Mouse (Mus musculus): ENCODE results near the gene 0610037L13Rik. TPM values are rescaled to one million over a fixed set of nuclear protein-coding genes. Genes with fewer than 3 reads are reported as not detected.

The 0610037L13Rik gene
- polyA plus RNA-seq (2015; fragmentation: Nextera tagmentation; extraction: Ambion mirVana), result 106 and 109 TPM in 2 replicates

DNA sequence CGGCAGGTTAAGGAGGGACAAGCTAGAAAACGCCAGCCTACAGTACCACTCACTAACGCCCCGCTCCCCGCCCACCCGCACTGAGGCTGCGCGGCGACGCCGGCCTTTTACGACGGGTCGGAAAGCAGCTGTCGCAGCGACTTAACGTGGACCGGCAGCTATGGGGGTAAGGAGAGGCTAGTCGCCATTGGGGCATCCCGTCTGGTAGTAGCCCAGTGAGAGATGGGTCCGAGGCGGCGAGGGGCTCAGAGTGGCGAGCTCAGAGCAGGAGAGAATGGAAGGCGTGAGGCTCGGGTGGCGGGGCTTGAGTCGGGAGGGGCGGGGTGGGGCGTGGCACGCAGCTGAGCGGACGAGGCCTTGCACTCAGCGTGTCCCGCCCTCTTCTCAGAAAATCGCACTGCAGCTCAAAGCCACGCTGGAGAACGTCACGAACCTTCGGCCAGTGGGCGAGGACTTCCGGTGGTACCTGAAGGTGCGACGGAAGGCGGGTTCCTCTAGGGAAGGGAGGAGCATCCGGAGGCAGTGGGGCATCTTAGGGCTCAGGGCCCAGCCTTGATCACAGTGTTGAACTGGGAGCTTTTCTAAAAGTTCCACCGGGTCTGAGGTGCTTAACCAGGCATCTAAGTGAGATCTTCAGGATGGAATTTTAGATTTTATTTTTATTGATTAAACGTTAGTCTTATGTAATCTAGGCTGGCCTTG, at the start of gene 0610037L13Rik:
Gene 0610037L13Rik, plus strand, starts transcription at position 83 of the 702 bp plus-strand sequence.
- H3K36me3 ChIP-seq, result peaks cover 24% of the 10 kb centered on the region
- ATAC-seq, result peak; percentile 96
- peak within 1 kb of the TSS; percentile 92 for H3K27ac ChIP-seq
- peaks cover 13% of the 10 kb centered on the region; the same call in 1 of the 2 replicates for H3K4me1 ChIP-seq (replicated peaks)
- H3K9me3 ChIP-seq, result no peaks in the 10 kb centered on the region
- peak within 1 kb of the TSS; percentile 63 for H3K9ac ChIP-seq
- H3K27me3 ChIP-seq (replicated peaks), result no peaks in the 10 kb centered on the region
- WGBS, result under 1% methylated on average over 48 of the region's 48 CpGs
- H3K4me3 ChIP-seq (replicated peaks), result peak within 1 kb of the TSS; percentile 68
- H3K4me2 ChIP-seq (replicated peaks), result peak within 1 kb of the TSS; percentile 86

DNA sequence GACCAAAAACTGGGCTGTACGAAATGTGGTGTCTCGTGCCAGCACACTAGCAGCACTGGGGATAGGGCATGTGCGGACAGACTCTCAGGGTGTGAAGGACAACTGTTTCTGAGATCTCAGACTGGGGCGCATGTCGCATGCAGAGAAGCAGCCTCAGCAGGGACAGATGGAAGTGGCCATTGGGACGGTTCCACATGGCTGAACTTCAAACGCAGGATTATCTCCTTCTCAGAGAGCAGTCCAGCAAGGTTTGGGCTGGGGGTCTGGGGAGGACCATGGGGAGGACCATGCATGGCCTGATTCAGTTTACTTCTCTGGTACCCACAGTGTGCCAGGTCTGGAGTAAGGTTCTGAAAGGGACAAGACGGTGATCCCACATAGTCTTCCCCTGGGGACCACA, 45.9 kb upstream of the 0610037L13Rik start:
- Histone ChIP-seq H3K27me3 (replicated peaks) (peaks cover 14% of the 10 kb centered on the region), H3K4me1 (replicated peaks) (no peaks in the 10 kb centered on the region), H3K9ac (no peak overlapping the region), H3K4me2 (replicated peaks) (no peak overlapping the region), H3K36me3 (no peaks in the 10 kb centered on the region), H3K4me3 (replicated peaks) (no peak overlapping the region), H3K9me3 (no peaks in the 10 kb centered on the region), H3K27ac (no peak overlapping the region)
- no peak for ATAC-seq
- WGBS, result 91% methylated on average over 8 of the region's 8 CpGs

DNA sequence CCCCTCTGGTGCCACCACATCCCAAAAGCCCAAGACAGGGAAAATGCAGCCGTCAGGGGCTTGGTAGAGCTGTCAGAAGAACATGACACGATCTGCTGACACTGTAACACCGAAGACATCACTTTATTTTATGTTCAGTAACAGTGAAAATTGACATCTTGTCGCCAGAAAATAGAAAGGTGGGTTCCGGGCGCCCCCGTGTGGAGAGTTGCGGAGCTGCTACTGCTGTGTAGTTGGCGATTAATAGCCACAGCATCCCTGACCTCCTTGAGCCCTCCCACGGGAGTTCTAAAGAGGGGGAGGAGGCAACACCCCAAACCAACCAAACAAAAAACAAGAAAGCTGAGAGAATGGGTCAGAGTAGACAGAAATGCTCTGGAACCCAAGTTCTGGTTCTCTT, 44.6 kb upstream of the 0610037L13Rik start:
- no peak overlapping the region for H3K4me2 ChIP-seq (replicated peaks)
- ATAC-seq, result no peak
- H3K27me3 ChIP-seq (replicated peaks), result peaks cover 14% of the 10 kb centered on the region
- 2% methylated on average over 10 of the region's 10 CpGs for WGBS
- no peak overlapping the region for H3K4me3 ChIP-seq (replicated peaks)
- no peaks in the 10 kb centered on the region for H3K4me1 ChIP-seq (replicated peaks)
- H3K36me3 ChIP-seq, result no peaks in the 10 kb centered on the region
- no peaks in the 10 kb centered on the region for H3K9me3 ChIP-seq
- no peak overlapping the region for H3K9ac ChIP-seq
- H3K27ac ChIP-seq, result no peak overlapping the region

DNA sequence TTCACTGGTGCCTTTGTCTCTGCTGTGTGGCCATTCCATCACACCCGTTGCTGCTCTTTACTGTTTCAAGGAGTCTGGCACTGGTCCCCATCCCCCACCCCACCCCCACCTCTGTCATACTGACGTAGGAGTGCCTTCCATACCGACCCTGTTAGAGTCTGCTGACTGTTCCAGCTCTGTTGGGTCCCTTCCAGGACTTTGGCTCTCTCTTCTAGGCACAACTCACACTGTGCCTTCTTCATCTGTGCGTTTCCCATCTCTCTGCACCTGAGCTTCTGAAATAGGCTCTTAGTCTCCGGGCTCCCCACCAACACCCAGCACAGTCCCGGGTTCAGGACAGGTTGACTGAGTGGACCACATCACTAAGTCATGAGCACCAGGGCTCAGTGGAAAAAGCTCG, 42.8 kb upstream of the 0610037L13Rik start:
- ATAC-seq, result no peak
- Histone ChIP-seq H3K4me3 (replicated peaks) (no peak overlapping the region), H3K4me1 (replicated peaks) (no peaks in the 10 kb centered on the region), H3K27me3 (replicated peaks) (peaks cover 14% of the 10 kb centered on the region), H3K9ac (no peak overlapping the region), H3K27ac (no peak overlapping the region), H3K4me2 (replicated peaks) (no peak overlapping the region), H3K36me3 (no peaks in the 10 kb centered on the region), H3K9me3 (no peaks in the 10 kb centered on the region)
- WGBS, result 66% methylated on average over 7 of the region's 7 CpGs

DNA sequence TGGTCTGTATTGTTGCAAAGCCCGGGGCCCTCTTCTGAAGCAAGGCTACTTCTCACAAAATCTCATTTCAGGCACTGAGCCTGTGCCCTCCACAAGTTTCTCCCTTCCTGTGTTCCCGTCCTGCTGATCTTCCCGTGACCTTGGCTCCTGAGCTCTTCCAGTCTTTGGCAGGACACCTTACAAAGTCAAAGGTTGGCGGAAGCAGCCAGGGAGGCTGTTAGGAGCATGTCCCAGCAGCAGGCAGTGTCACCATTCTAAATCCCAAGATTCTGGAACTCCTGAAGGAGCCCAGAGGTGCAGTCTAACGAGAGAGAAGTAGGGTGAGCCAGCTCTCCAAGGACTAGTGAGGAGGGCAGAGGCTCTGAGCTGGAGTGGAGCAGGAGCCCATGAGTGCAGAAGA, 41.1 kb upstream of the 0610037L13Rik start:
- Histone ChIP-seq H3K9me3 (no peaks in the 10 kb centered on the region), H3K4me2 (replicated peaks) (no peak overlapping the region), H3K27me3 (replicated peaks) (peaks cover 14% of the 10 kb centered on the region), H3K36me3 (no peaks in the 10 kb centered on the region), H3K4me3 (replicated peaks) (no peak overlapping the region), H3K27ac (no peak overlapping the region), H3K9ac (no peak overlapping the region), H3K4me1 (replicated peaks) (no peaks in the 10 kb centered on the region)
- WGBS, result 86% methylated on average over 5 of the region's 5 CpGs
- no peak for ATAC-seq

DNA sequence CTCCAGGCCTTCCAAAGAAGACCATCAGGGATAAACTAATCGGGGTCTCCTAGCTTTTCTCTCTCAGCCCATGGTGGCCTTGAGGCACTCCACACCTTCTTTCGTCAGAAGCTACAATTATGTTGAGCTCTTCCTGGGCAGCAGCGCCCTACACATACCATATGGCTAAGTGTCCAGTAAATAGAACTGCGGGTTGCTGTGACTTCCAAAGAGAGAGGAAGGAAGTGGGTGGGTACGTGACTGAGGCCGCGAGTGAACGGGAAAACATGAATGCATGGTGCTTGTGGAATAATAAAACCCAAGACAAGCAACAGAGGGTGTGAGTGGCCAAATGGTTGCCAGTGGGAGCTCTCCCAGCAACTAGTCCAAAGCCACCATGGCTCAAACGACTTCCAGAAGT, 40.0 kb upstream of the 0610037L13Rik start:
- WGBS, result 84% methylated on average over 9 of the region's 9 CpGs

DNA sequence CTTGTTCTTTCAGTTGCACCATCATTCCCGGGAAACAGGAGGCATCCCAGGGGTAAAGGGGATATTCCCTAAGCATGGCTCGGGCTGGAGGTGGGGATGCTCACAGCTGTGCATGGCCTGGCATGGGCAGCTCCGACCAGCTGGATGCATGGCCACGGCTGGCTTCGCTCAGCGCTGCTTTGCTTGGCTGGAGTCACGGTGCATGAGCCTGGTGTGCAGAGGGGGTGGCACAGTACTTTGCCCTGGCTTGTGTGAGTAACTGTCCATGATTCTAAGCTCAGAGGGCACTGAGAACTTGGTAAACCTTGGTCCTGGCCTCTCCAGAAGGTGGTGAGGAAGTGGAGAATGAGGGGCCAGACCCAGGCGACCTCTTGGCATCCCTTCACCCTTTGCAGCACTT, 39.5 kb upstream of the 0610037L13Rik start:
- WGBS, result 89% methylated on average over 8 of the region's 8 CpGs
- no peaks in the 10 kb centered on the region for H3K4me1 ChIP-seq (replicated peaks)

More for the DNA sequence above, 40.0 kb upstream of the 0610037L13Rik start:
- no peak overlapping the region for H3K9ac ChIP-seq
- no peaks in the 10 kb centered on the region for H3K4me1 ChIP-seq (replicated peaks)
- peaks cover 14% of the 10 kb centered on the region for H3K27me3 ChIP-seq (replicated peaks)
- no peak overlapping the region for H3K4me2 ChIP-seq (replicated peaks)
- no peaks in the 10 kb centered on the region for H3K36me3 ChIP-seq
- no peak for ATAC-seq
- no peaks in the 10 kb centered on the region for H3K9me3 ChIP-seq
- H3K4me3 ChIP-seq (replicated peaks), result no peak overlapping the region
- no peak overlapping the region for H3K27ac ChIP-seq

DNA sequence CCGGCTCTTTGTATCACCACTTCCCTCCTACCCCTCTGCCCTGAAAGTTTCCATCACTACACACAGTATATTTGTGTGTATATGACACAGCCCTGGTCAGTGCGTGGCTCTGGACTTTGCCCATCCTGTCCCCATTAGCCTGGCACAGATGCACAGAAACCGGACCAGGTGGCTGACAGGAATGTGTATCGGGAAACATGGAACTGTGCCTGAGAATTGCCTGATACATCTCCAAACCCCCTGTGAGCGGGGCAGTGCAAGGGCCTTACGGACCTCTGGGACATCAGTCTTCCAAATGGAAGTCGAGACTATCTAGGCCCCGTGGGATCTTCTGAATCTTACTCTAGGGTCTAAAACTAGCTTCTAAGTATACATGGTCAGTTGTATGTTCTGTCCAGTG, 36.3 kb upstream of the 0610037L13Rik start:
- Histone ChIP-seq H3K9ac (no peak overlapping the region), H3K27me3 (replicated peaks) (no peaks in the 10 kb centered on the region), H3K4me1 (replicated peaks) (no peaks in the 10 kb centered on the region), H3K9me3 (no peaks in the 10 kb centered on the region), H3K4me2 (replicated peaks) (no peak overlapping the region), H3K27ac (no peak overlapping the region), H3K36me3 (no peaks in the 10 kb centered on the region), H3K4me3 (replicated peaks) (no peak overlapping the region)
- WGBS, result 91% methylated on average over 8 of the region's 8 CpGs
- no peak for ATAC-seq

More for the DNA sequence above, 39.5 kb upstream of the 0610037L13Rik start:
- no peak for ATAC-seq
- H3K27ac ChIP-seq, result no peak overlapping the region
- no peak overlapping the region for H3K4me3 ChIP-seq (replicated peaks)
- H3K27me3 ChIP-seq (replicated peaks), result peaks cover 13% of the 10 kb centered on the region
- no peaks in the 10 kb centered on the region for H3K9me3 ChIP-seq
- H3K4me2 ChIP-seq (replicated peaks), result no peak overlapping the region
- H3K36me3 ChIP-seq, result no peaks in the 10 kb centered on the region
- H3K9ac ChIP-seq, result no peak overlapping the region

DNA sequence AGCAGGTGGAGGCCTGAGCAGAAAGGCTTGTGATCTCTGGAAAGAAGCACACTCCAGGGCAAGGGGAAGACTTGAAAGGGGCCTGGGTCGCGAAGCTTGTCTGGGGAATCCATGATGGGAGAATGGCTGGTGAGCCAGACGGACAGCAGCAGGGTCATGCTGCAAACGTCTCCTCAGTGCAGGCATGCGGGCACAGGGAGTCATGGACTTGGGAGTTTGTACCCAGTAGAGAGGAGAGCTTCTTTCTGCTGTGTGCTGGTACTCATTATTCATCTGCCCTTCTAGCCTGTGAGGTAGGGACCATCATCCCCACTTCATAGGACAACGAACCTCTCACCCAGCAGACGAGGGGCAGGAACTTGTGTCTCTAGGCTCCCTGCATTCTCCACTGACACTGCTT, 35.8 kb upstream of the 0610037L13Rik start:
- H3K9ac ChIP-seq, result no peak overlapping the region
- H3K27ac ChIP-seq, result no peak overlapping the region
- no peaks in the 10 kb centered on the region for H3K9me3 ChIP-seq
- no peak for ATAC-seq
- H3K4me1 ChIP-seq (replicated peaks), result no peaks in the 10 kb centered on the region
- WGBS, result 85% methylated on average over 7 of the region's 7 CpGs
- no peak overlapping the region for H3K4me3 ChIP-seq (replicated peaks)
- no peaks in the 10 kb centered on the region for H3K36me3 ChIP-seq
- H3K27me3 ChIP-seq (replicated peaks), result no peaks in the 10 kb centered on the region
- no peak overlapping the region for H3K4me2 ChIP-seq (replicated peaks)

DNA sequence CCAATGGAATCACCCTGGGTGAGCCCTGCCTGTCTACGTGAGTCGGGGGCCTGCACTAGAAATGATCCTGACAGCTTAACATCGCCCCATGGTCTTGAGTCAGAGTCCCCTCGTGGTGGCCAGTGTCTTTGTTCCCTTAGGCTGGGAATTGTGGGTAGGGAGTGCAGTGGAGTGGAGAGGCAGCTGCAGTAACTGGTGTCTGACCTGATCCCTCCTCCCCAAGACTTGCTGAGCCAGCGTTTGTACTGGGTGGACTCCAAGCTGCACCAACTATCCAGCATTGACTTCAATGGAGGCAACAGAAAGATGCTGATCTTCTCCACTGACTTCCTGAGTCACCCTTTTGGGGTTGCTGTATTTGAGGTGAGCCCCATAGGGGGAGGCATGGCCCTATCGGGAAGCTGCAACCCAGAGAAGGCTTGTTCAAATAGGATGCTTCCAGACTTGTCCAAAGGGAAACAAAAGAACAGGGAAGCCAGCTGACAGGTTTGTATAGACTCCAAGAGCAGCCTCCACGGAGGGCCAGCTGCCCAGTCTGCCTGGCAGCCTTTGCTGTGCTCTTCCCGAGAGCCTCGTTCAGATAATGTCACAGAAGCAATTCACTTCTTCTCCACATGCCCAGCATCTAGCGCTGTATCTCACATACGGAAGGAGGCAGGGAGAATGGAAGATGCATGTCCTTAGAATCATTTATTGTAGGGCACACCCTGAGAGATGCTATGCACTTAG, 32.5 kb upstream of the 0610037L13Rik start:
- H3K4me1 ChIP-seq (replicated peaks), result no peaks in the 10 kb centered on the region
- H3K27ac ChIP-seq, result no peak overlapping the region
- no peak for ATAC-seq
- no peak overlapping the region for H3K4me2 ChIP-seq (replicated peaks)
- no peaks in the 10 kb centered on the region for H3K27me3 ChIP-seq (replicated peaks)
- H3K9me3 ChIP-seq, result no peaks in the 10 kb centered on the region
- H3K9ac ChIP-seq, result no peak overlapping the region
- H3K4me3 ChIP-seq (replicated peaks), result no peak overlapping the region
- no peaks in the 10 kb centered on the region for H3K36me3 ChIP-seq
- WGBS, result 75% methylated on average over 11 of the region's 11 CpGs

DNA sequence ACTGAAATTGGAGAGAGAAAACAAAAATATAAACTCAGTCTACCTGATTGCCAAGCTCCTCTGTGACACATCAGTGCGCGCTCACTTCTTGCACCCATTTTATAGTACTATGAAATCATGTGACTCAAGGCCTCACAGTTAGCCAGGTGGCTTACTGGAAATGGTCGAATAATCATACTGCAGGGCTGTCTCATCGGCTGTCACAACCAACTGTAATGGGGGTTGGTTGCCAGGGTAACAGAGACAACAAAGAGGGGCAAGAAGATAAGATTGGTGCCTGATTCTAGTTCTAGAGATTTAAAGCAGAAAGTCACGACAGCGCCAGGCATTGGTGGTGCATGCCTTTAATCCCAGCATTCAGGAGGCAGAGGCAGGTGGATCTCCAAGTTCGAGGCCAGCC, 30.6 kb upstream of the 0610037L13Rik start:
- H3K27me3 ChIP-seq (replicated peaks), result no peaks in the 10 kb centered on the region
- no peak overlapping the region for H3K27ac ChIP-seq
- H3K9ac ChIP-seq, result no peak overlapping the region
- H3K9me3 ChIP-seq, result no peaks in the 10 kb centered on the region
- WGBS, result 91% methylated on average over 7 of the region's 7 CpGs
- ATAC-seq, result no peak
- H3K4me1 ChIP-seq (replicated peaks), result no peaks in the 10 kb centered on the region
- no peak overlapping the region for H3K4me3 ChIP-seq (replicated peaks)
- no peak overlapping the region for H3K4me2 ChIP-seq (replicated peaks)
- H3K36me3 ChIP-seq, result no peaks in the 10 kb centered on the region

DNA sequence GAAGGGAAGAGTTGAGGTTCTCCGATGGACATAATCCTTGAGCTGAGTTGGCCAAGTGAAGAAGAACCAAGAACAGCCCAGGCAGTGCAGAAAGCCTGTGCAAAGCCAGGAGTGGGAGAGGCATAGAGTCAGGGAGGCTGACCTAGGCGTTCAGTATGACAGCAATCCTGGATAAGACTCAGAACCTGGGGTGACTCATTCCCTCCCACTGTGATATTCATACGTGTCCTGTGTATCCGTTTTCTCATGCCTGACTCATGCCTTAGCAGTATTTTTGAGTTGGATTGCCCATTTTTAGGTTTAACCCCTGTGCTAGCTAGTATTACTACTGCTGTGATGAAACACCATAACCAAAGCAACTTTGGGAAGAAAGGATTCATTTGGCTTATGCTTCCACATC, 24.7 kb upstream of the 0610037L13Rik start:
- Histone ChIP-seq H3K9ac (no peak overlapping the region), H3K27ac (no peak overlapping the region), H3K4me2 (replicated peaks) (no peak overlapping the region), H3K27me3 (replicated peaks) (no peaks in the 10 kb centered on the region), H3K4me3 (replicated peaks) (no peak overlapping the region), H3K9me3 (no peaks in the 10 kb centered on the region), H3K36me3 (no peaks in the 10 kb centered on the region), H3K4me1 (replicated peaks) (no peaks in the 10 kb centered on the region)
- ATAC-seq, result no peak
- WGBS, result 87% methylated on average over 4 of the region's 4 CpGs
